Mouse (Mus musculus): Measurements from ENCODE around the gene Foxe1. TPM values are rescaled to one million over a fixed set of nuclear protein-coding genes. Genes with fewer than 3 reads are reported as not detected.

Gene Foxe1
- total RNA-seq, 1 experiment from 2014 or later = not detected

- peak; percentile 33 for ATAC-seq (replicated peaks; ENCODE audit: insufficient number of reproducible peaks, low FRiP score, low TSS enrichment, poor library complexity, severe bottlenecking)
Measured at GRCm38 (mm10) chr4:46389612-46390341, 46.4 kb downstream of the Foxe1 start.

GRCm38 (mm10) chr4:46390390-46390970 lies 47.1 kb downstream of the Foxe1 start:
- peak; percentile 61; the same call in 1 of the 2 replicates for ATAC-seq (replicated peaks; ENCODE audit: insufficient number of reproducible peaks, low FRiP score, low TSS enrichment, poor library complexity, severe bottlenecking)

GRCm38 (mm10) chr4:46394388-46394787 lies 51.0 kb downstream of the Foxe1 start:
- ATAC-seq (replicated peaks; ENCODE audit: insufficient number of reproducible peaks, low FRiP score, low TSS enrichment, poor library complexity, severe bottlenecking) = no peak

GRCm38 (mm10) chr4:46395736-46396135 lies 52.3 kb downstream of the Foxe1 start:
- ATAC-seq (replicated peaks; ENCODE audit: insufficient number of reproducible peaks, low FRiP score, low TSS enrichment, poor library complexity, severe bottlenecking) = no peak

Other genes with a start within 250 kb of the Foxe1 start
- gene Ncbp1, start 205.0 kb upstream of the Foxe1 start, total RNA-seq (2017) = 39.7 to 57.5 TPM (median 45.6 TPM) in 3 replicates
- gene Tstd2, start 204.9 kb upstream of the Foxe1 start, total RNA-seq (2017) = 21.9 to 27.7 TPM (median 27.7 TPM) in 3 replicates
- gene Xpa, start 147.3 kb upstream of the Foxe1 start, total RNA-seq (2017) = 71.4 to 82.4 TPM (median 75.9 TPM) in 3 replicates
- gene Trmo, start 45.8 kb downstream of the Foxe1 start, total RNA-seq (2017) = 8.4 to 14.5 TPM (median 11.4 TPM) in 3 replicates
- gene Hemgn, start 69.9 kb downstream of the Foxe1 start, total RNA-seq (2017) = 0.95 to 1.4 TPM (median 0.96 TPM) in 3 replicates
- 36.8 to 64.0 TPM (median 47.0 TPM) in 3 replicates for gene Anp32b, start 107.3 kb downstream of the Foxe1 start, total RNA-seq (2017)
- 38.6 to 51.6 TPM (median 42.3 TPM) in 3 replicates for gene Nans, start 145.6 kb downstream of the Foxe1 start, total RNA-seq (2017)
- gene Trim14, start 192.5 kb downstream of the Foxe1 start, total RNA-seq (2017) = 19.8 to 70.3 TPM (median 26.1 TPM) in 3 replicates

Data from monocyte, adult 5-6 weeks (primary cell).